Mouse (Mus musculus): ENCODE data around the gene Hoxb6. TPM values are rescaled to one million over a fixed set of nuclear protein-coding genes. Genes with fewer than 3 reads are reported as not detected.

Hoxb6 gene
- polyA plus RNA-seq, 1 experiment: not detected

GRCm38 (mm10) chr11:96348141-96348928 is 56.1 kb downstream of the Hoxb6 start:
- Histone ChIP-seq H3K27me3 (ENCODE audit: control insufficient read depth, insufficient read depth, insufficient read length) (peaks cover 63% of the 10 kb centered on the region), H3K79me2 (ENCODE audit: control insufficient read depth, insufficient read depth) (no peaks in the 10 kb centered on the region), H3ac (ENCODE audit: control insufficient read depth, insufficient read length) (no peak overlapping the region), H3K4me2 (ENCODE audit: low read depth) (no peak overlapping the region), H3K4me3 (no peak overlapping the region), H3K36me3 (ENCODE audit: control insufficient read depth, insufficient read depth) (no peaks in the 10 kb centered on the region)
- peak; percentile 52 for TF ChIP-seq USF1 (IDR thresholded peaks at IDR 0.05; ENCODE audit: low read depth)
- no peak for TF ChIP-seq MAX (IDR thresholded peaks at IDR 0.05; ENCODE audit: low read depth)

GRCm38 (mm10) chr11:96348988-96349387 is 56.7 kb downstream of the Hoxb6 start:
- no peak overlapping the region for H3K4me2 ChIP-seq (ENCODE audit: low read depth)
- H3K79me2 ChIP-seq (ENCODE audit: control insufficient read depth, insufficient read depth): no peaks in the 10 kb centered on the region
- H3K4me3 ChIP-seq: no peak overlapping the region
- H3ac ChIP-seq (ENCODE audit: control insufficient read depth, insufficient read length): no peak overlapping the region
- no peak for TF ChIP-seq SRF (IDR thresholded peaks at IDR 0.05; ENCODE audit: control insufficient read depth, insufficient read length, low read depth)
- no peaks in the 10 kb centered on the region for H3K36me3 ChIP-seq (ENCODE audit: control insufficient read depth, insufficient read depth)
- peaks cover 61% of the 10 kb centered on the region for H3K27me3 ChIP-seq (ENCODE audit: control insufficient read depth, insufficient read depth, insufficient read length)

GRCm38 (mm10) chr11:96349491-96350340 is 57.4 kb downstream of the Hoxb6 start:
- Histone ChIP-seq H3K4me2 (ENCODE audit: low read depth) (no peak overlapping the region), H3ac (ENCODE audit: control insufficient read depth, insufficient read length) (no peak overlapping the region), H3K27me3 (ENCODE audit: control insufficient read depth, insufficient read depth, insufficient read length) (peaks cover 61% of the 10 kb centered on the region), H3K79me2 (ENCODE audit: control insufficient read depth, insufficient read depth) (no peaks in the 10 kb centered on the region), H3K4me3 (no peak overlapping the region), H3K36me3 (ENCODE audit: control insufficient read depth, insufficient read depth) (no peaks in the 10 kb centered on the region)
- TF ChIP-seq POLR2A (IDR thresholded peaks at IDR 0.05; ENCODE audit: insufficient read length, low read depth) (no peak), MYOD1 (IDR thresholded peaks at IDR 0.05; ENCODE audit: control insufficient read depth in 1 of 3, insufficient read length in 2 of 3, low read depth in 2 of 3) (no peak), MAX (IDR thresholded peaks at IDR 0.05; ENCODE audit: low read depth) (no peak), CEBPB (IDR thresholded peaks at IDR 0.05; ENCODE audit: insufficient read depth, poor library complexity, severe bottlenecking) (no peak), SRF (IDR thresholded peaks at IDR 0.05; ENCODE audit: control insufficient read depth, insufficient read length, low read depth) (no peak), E2F4 (IDR thresholded peaks at IDR 0.05; ENCODE audit: insufficient read depth) (no peak), POLR2AphosphoS2 (IDR thresholded peaks at IDR 0.05; ENCODE audit: insufficient read length, low read depth) (no peak), USF1 (IDR thresholded peaks at IDR 0.05; ENCODE audit: low read depth) (no peak), MYOG (IDR thresholded peaks at IDR 0.05; ENCODE audit: control insufficient read depth in 1 of 3, insufficient read depth in 1 of 3, insufficient read length in 2 of 3, low read depth in 2 of 3) (no peak), TCF3 (IDR thresholded peaks at IDR 0.05; ENCODE audit: insufficient read length, low read depth) (no peak), TCF12 (IDR thresholded peaks at IDR 0.05; ENCODE audit: insufficient read depth, poor library complexity, severe bottlenecking) (no peak), REST (IDR thresholded peaks at IDR 0.05; ENCODE audit: insufficient read depth, insufficient read length) (no peak)

GRCm38 (mm10) chr11:96350341-96350624 is 58.0 kb downstream of the Hoxb6 start, which contains the start of gene Hoxb2:
Gene Hoxb2, plus strand, starts transcription at chr11:96350525.
- H3K4me3 ChIP-seq: no peak within 1 kb of the TSS
- no peak for TF ChIP-seq USF1 (IDR thresholded peaks at IDR 0.05; ENCODE audit: low read depth)
- no peak for TF ChIP-seq POLR2AphosphoS2 (IDR thresholded peaks at IDR 0.05; ENCODE audit: insufficient read length, low read depth)
- TF ChIP-seq SRF (IDR thresholded peaks at IDR 0.05; ENCODE audit: control insufficient read depth, insufficient read length, low read depth): no peak
- no peak for TF ChIP-seq CEBPB (IDR thresholded peaks at IDR 0.05; ENCODE audit: insufficient read depth, poor library complexity, severe bottlenecking)
- no peak for TF ChIP-seq POLR2A (IDR thresholded peaks at IDR 0.05; ENCODE audit: insufficient read length, low read depth)
- no peak for TF ChIP-seq E2F4 (IDR thresholded peaks at IDR 0.05; ENCODE audit: insufficient read depth)
- no peak for TF ChIP-seq MYOD1 (IDR thresholded peaks at IDR 0.05; ENCODE audit: control insufficient read depth in 1 of 3, insufficient read length in 2 of 3, low read depth in 2 of 3)
- TF ChIP-seq REST (IDR thresholded peaks at IDR 0.05; ENCODE audit: insufficient read depth, insufficient read length): no peak
- TF ChIP-seq MAX (IDR thresholded peaks at IDR 0.05; ENCODE audit: low read depth): no peak
- no peaks in the 10 kb centered on the region for H3K36me3 ChIP-seq (ENCODE audit: control insufficient read depth, insufficient read depth)
- peaks cover 63% of the 10 kb centered on the region for H3K27me3 ChIP-seq (ENCODE audit: control insufficient read depth, insufficient read depth, insufficient read length)
- no peak within 1 kb of the TSS for H3ac ChIP-seq (ENCODE audit: control insufficient read depth, insufficient read length)
- H3K79me2 ChIP-seq (ENCODE audit: control insufficient read depth, insufficient read depth): no peaks in the 10 kb centered on the region
- H3K4me2 ChIP-seq (ENCODE audit: low read depth): no peak within 1 kb of the TSS

GRCm38 (mm10) chr11:96350791-96351190 is 58.5 kb downstream of the Hoxb6 start:
- Histone ChIP-seq H3K4me2 (ENCODE audit: low read depth) (no peak overlapping the region), H3ac (ENCODE audit: control insufficient read depth, insufficient read length) (no peak overlapping the region), H3K27me3 (ENCODE audit: control insufficient read depth, insufficient read depth, insufficient read length) (peaks cover 59% of the 10 kb centered on the region), H3K4me3 (no peak overlapping the region), H3K79me2 (ENCODE audit: control insufficient read depth, insufficient read depth) (no peaks in the 10 kb centered on the region), H3K36me3 (ENCODE audit: control insufficient read depth, insufficient read depth) (no peaks in the 10 kb centered on the region)
- TF ChIP-seq E2F4 (IDR thresholded peaks at IDR 0.05; ENCODE audit: insufficient read depth) (no peak), POLR2AphosphoS2 (IDR thresholded peaks at IDR 0.05; ENCODE audit: insufficient read length, low read depth) (no peak), MAX (IDR thresholded peaks at IDR 0.05; ENCODE audit: low read depth) (no peak), POLR2A (IDR thresholded peaks at IDR 0.05; ENCODE audit: insufficient read length, low read depth) (no peak), USF1 (IDR thresholded peaks at IDR 0.05; ENCODE audit: low read depth) (no peak), MYOG (IDR thresholded peaks at IDR 0.05; ENCODE audit: control insufficient read depth in 1 of 3, insufficient read depth in 1 of 3, insufficient read length in 2 of 3, low read depth in 2 of 3) (no peak)

Other genes starting within 250 kb of the Hoxb6 start
- 53.6 TPM for gene Ube2z, start 227.1 kb upstream of the Hoxb6 start, polyA plus RNA-seq (2012; fragmentation: generic; extraction: Trizol)
- gene Atp5g1, start 216.8 kb upstream of the Hoxb6 start, polyA plus RNA-seq (2012; fragmentation: generic; extraction: Trizol): 1,235 TPM
- not detected for gene Calcoco2, start 180.5 kb upstream of the Hoxb6 start, polyA plus RNA-seq (2012; fragmentation: generic; extraction: Trizol)
- gene Ttll6, start 158.7 kb upstream of the Hoxb6 start, polyA plus RNA-seq (2012; fragmentation: generic; extraction: Trizol): not detected
- 0.10 TPM for gene Hoxb13, start 98.2 kb upstream of the Hoxb6 start, polyA plus RNA-seq (2012; fragmentation: generic; extraction: Trizol)
- gene Hoxb9, start 21.0 kb upstream of the Hoxb6 start, polyA plus RNA-seq (2012; fragmentation: generic; extraction: Trizol): 0.24 TPM
- 0.05 TPM for gene Hoxb8, start 10.6 kb upstream of the Hoxb6 start, polyA plus RNA-seq (2012; fragmentation: generic; extraction: Trizol)
- 0.06 TPM for gene Hoxb7, start 5.9 kb upstream of the Hoxb6 start, polyA plus RNA-seq (2012; fragmentation: generic; extraction: Trizol)
- gene Hoxb5, start 10.9 kb downstream of the Hoxb6 start, polyA plus RNA-seq (2012; fragmentation: generic; extraction: Trizol): not detected
- gene Hoxb4, start 25.8 kb downstream of the Hoxb6 start, polyA plus RNA-seq (2012; fragmentation: generic; extraction: Trizol): not detected
- gene Hoxb3, start 30.9 kb downstream of the Hoxb6 start, polyA plus RNA-seq (2012; fragmentation: generic; extraction: Trizol): not detected
- gene Hoxb2, start 58.0 kb downstream of the Hoxb6 start, polyA plus RNA-seq (2012; fragmentation: generic; extraction: Trizol): not detected
- not detected for gene Hoxb1, start 73.3 kb downstream of the Hoxb6 start, polyA plus RNA-seq (2012; fragmentation: generic; extraction: Trizol)
- gene Skap1, start 172.1 kb downstream of the Hoxb6 start, polyA plus RNA-seq (2012; fragmentation: generic; extraction: Trizol): 0.02 TPM